Mouse (Mus musculus) A20 (cell line): ENCODE data around the gene Stmn1.
"Not testable (repeated sequence)": the region's sequence is repeated elsewhere in the genome, so short reads cannot be mapped to it uniquely, and the experiment has no call there.

Source experiments
- DNase-seq: peaks from one replicate; pipeline ENCODE4 v3.0.0-alpha.2; 2011; ENCODE audit warnings: low read depth, low spot score

Stmn1 gene

GRCm38 (mm10) chr4:134484231-134484630 lies 16.1 kb downstream of the Stmn1 start:
- no peak for DNase-seq

DNA sequence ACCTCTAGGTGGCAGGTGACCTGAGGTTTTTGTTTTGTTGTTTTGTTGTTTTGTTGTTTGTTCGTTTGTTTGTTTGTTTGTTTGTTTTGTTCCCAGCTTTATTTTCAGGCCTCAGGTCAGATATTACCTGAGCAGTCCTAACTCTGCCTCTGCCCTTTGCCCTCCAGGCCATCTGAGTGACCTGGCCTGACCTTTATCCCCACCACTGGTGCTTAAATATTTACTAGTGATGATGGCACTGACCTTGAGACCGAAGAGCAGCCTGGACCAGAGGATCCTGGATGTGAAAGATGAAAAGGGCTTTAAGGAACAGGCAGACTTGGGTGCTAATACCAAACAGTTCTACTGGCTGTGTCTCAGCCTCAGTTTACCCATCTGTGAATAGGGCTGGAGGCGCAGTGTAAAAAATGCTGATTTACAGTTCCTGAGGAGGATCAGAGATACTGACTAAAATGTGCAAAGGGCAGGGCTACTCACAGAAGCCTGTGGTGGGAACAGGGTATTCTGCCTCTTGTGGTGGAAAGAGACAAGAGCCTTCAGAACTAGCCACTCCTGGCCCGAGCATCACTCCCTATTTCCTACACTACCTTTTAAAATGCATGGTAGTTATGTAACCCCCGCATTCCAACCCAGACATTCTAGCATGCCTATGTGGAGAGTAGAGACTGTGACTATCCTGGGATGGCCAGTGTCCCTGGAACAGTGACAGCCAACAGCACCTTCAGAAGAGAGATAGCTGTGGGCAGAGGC lies 17.2 kb downstream of the Stmn1 start:
- no peak for DNase-seq

DNA sequence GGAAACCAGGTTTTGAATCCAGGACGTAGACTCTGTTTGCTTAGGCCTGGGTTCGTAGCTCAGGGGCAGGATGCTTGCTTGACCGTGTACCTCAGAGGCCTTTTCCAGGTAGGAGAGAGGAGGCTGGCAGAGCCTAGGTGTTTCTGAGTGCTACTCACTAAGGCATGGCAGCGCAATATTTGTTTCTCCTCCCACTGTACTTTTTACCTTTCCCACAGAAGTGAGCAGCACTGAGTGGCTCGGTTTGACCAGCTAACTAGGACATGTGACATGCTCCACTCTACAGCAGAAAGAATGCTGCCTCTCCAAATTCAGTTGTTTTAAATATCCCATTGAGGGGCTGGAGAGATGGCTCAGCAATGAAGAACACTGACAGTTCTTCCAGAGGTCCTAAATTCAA lies 20.1 kb downstream of the Stmn1 start:
- DNase-seq = no peak

DNA sequence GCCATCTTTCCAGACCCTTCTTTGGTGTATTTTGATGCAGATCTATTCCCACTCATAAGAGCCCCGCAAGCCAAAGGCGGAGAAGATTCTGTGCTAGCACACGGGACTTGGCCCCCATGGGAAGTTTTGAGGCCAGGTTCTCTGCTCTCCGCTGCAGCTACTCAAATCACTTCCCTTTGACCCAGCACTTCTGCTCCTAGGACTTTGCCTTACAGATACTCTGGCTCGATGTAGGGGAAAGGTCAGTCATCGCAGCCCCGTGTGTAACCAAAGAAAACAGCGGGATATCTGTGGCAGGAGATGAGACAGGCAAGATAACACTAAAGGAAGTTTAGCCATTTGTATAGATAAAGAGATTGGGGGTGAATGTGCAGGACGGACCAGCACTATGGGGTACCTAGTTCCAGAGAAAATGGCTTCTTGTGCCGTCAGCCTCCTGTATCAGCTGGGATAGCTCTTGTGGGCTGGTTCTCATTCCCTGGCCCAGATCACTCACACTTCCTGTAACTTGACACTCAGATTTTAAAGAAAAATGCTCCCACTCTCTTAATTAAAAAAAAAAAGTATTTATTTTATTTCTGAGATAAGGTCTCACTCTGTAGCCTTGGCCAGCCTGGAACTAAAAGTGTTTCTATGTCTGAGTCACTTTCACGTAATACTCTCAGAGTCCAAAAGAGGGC lies 22.0 kb downstream of the Stmn1 start:
- DNase-seq = no peak

- DNase-seq = no peak
Measured at GRCm38 (mm10) chr4:134491716-134492115, 23.6 kb downstream of the Stmn1 start.

DNA sequence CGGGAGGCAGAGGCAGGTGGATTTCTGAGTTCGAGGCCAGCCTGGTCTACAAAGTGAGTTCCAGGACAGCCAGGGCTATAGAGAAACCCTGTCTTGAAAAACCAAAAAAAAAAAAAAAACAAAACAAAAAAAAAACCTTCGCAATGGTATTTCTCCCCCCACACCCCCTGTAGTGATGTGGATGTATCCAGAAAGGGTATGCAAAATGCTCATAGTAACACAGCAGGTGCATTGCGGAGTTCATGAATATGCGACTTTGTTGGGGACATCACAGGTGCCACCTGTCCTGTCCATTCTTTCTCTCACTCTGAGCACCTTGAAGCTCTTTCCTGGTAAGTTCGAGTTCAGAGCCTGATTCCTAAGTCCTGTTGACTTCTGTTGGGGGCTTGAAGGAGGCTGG lies 26.0 kb downstream of the Stmn1 start:
- DNase-seq = not testable (repeated sequence)

GRCm38 (mm10) chr4:134494780-134495545 lies 26.8 kb downstream of the Stmn1 start:
- no peak for DNase-seq

DNA sequence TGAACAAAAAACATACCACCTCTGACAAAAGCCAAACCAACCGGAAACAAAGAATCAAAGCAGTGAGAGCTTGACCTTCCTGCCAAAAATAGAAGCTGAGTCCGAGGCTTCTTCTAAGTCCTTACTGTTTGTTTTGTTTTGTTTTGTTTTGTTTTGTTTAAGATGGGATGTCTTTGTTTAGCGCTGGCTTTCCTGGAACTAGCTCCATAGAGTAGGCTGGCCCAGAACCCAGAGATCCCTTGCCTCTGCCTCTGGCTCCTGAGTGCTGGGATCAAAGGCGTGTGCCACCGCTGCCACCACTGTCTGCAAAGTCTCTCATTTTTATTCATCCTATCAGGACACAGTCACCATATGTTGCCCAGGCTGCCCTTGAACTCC lies 27.4 kb downstream of the Stmn1 start:
- DNase-seq = no peak

DNA sequence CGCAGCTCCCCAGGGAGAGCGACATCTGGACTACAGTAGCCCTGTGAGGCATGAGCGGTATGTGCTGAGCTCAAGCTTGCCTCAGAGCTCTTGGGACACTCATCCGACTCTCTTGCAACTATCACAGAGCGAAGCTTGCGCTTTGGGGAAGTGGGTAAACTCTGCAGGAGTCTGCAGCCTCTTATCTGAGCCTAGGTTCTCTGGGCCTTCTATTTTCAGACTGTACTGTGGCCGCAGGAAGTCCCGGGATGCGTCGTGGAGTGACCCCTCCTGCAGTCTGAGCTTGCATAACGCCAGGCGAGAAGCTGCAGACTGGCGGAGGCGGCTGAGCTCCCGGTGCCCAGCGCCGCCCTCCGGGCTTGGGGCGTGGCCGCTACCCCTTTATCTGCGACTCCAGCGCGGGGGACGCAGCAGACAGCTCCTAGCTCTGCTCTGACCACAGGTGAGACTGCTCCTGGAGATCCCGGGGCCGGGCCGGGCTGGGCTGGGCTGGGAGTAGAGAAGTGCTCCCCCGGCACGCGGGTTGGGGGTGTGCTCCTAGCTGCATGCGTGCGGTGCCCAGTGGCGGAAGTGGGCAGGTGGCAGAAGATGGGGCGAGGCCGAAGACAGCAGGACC lies 28.6 kb downstream of the Stmn1 start, which contains the start of gene Paqr7:
TSS of gene Paqr7 (plus strand) at position 103 of the 616 bp plus-strand sequence.
- DNase-seq = peak; percentile 50

GRCm38 (mm10) chr4:134497223-134497622 lies 29.1 kb downstream of the Stmn1 start:
- DNase-seq = no peak

GRCm38 (mm10) chr4:134497986-134498731 lies 30.0 kb downstream of the Stmn1 start:
- no peak for DNase-seq

- not testable (repeated sequence) for DNase-seq
Measured at GRCm38 (mm10) chr4:134498983-134499382, 30.9 kb downstream of the Stmn1 start.

- no peak for DNase-seq
Measured at GRCm38 (mm10) chr4:134501095-134501494, 33.0 kb downstream of the Stmn1 start.

- no peak for DNase-seq
Measured at GRCm38 (mm10) chr4:134503686-134504357, 35.7 kb downstream of the Stmn1 start.

- DNase-seq = no peak
Measured at GRCm38 (mm10) chr4:134505303-134505789, 37.2 kb downstream of the Stmn1 start.

GRCm38 (mm10) chr4:134505966-134506594 lies 38.0 kb downstream of the Stmn1 start:
- no peak for DNase-seq

DNA sequence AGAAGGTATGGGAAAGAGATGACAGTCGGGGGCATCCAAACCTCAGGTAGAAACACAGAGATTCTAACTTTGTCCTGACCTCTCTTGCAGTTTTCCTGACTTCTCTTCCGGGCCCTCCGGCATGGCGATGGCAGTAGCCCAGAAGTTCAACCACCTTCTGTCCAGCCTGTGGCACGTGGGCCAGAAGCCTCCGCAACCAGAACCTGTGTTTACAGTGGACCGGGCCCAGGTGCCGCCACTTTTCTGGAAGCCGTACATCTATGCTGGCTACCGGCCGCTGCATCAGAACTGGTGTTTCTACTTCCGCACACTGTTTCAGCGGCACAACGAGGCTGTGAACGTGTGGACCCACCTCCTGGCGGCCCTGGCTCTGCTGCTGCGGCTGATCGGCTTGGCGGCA lies 38.6 kb downstream of the Stmn1 start:
- DNase-seq = no peak

DNA sequence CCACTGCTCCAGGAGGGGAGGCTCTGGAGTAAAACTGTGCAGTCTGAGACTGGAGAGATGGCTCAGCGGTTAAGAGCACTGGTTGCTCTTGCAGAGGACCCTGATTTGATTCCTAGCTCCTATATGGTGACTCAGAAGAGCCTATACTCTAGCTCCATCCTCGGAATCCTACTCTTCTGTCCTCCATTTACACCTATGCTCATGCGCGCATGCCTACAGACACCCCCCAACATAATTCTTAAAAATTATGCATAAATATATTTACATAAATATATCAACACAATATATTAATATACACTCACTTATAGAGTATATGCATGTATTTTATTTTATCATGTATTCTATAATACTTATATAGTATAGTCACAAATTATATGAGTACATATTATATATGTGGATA lies 42.3 kb downstream of the Stmn1 start:
- DNase-seq = no peak

DNA sequence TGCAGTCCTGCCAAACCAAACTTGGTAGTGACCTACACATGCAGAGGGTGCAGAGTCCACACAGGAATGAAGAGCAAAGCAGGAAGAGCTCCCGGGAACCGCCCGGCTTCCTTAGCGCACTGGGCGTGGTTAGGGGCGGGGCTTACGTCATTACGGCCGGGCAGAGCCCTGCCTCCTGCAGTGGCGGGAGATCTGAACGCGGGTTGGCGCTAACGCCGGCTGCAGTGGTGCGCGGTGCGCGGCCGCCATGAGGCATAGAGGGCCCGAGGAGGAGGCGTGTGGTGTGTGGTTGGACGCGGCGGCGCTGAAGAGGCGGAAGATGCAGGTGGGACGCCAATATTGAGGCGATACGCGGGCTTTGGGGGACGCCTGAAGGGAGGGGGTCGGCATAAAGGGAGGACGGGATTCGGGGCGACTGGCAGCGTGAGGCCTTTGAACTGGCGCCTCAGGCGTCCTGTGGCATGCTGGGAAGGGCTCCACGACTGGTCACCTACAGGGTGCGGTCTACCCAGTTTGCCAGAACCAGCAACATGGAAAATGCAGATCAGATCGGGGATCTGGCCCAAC lies 42.8 kb downstream of the Stmn1 start, which contains the start of gene Aunip:
TSS of gene Aunip (plus strand) at position 155 of the 567 bp plus-strand sequence.
- peak; percentile 94 for DNase-seq

GRCm38 (mm10) chr4:134511730-134512129 lies 43.6 kb downstream of the Stmn1 start:
- no peak for DNase-seq
